Mouse (Mus musculus) common myeloid progenitor, adult 5-6 weeks (primary cell): ENCODE results near the gene Olfr483. TPM values are rescaled to one million over a fixed set of nuclear protein-coding genes. Genes with fewer than 3 reads are reported as not detected.

Experiments
- ATAC-seq: replicated peaks from 2 replicates; pipeline ENCODE4 v1.8.0; 2016; ENCODE audit warnings: low read depth, mild to moderate bottlenecking, moderate TSS enrichment, inconsistent platforms; ENCODE audit not compliant: poor library complexity, severe bottlenecking
- total RNA-seq: library from RNA; stranded (forward); fragments of 200-1000, 187-1606 nt; gene quantifications from 2 replicates; pipeline ENCODE4 v1.2.3, GENCODE M21; 2017

The Olfr483 gene
- not detected in 2 replicates for total RNA-seq

DNA sequence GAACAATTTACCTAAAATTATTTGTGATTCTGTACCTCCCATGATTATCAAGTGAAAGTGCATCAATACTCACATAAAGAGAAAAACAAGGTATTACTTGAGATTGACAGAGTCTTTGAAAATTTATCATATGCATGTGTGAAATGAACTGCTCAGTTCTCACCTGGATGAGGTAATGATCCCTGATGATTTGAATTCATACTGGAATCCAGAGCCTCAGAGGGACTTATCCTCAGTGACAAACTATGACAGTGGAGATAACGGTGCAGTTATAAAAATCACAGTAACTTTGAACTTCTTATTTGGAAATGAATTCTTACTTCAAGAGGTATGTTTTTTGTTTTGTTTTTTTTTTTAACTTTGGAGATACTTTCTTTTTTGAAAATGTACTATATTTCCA is at the start of gene Olfr483:
TSS of gene Olfr483 (plus strand) at position 301 of the 400 bp plus-strand sequence.
- ATAC-seq: no peak

- ATAC-seq: no peak
Observed at GRCm38 (mm10) chr7:108067246-108067645, 33.4 kb upstream of the Olfr483 start, which contains the start of gene Olfr480. Gene Olfr480, minus strand, starts transcription at chr7:108067346.

- ATAC-seq: no peak
Observed at GRCm38 (mm10) chr7:108079555-108079954, 21.1 kb upstream of the Olfr483 start, which contains the start of gene Olfr481. Gene Olfr481, plus strand, starts transcription at chr7:108079855.

GRCm38 (mm10) chr7:108097486-108097885 is 3.2 kb upstream of the Olfr483 start, which contains the start of gene Olfr482:
Gene Olfr482, minus strand, starts transcription at chr7:108097586.
- ATAC-seq: no peak

GRCm38 (mm10) chr7:108120681-108121080 is 20.0 kb downstream of the Olfr483 start:
- no peak for ATAC-seq

DNA sequence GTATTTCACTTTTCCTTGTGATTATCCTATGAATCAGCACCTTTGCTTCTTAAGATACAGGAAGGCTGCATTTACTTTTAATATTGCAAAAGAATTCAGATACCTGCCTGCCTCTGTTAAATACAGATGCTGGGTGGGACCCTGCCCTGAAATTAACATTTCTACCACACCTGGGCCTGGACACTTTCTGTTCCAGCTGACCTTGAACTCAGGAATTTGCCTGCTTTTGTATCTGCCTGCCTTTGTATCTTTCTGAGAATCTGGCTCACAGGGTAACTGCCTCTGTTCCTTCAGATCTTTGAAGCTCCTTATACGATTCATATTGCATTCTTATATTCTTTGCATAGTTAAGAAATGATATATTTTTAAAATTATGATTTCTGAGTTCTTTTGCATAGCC is 20.8 kb downstream of the Olfr483 start:
- ATAC-seq: no peak

GRCm38 (mm10) chr7:108127349-108127748 is 26.7 kb downstream of the Olfr483 start, which contains the start of gene Olfr484:
Gene Olfr484, minus strand, starts transcription at chr7:108127449.
- ATAC-seq: no peak

Other genes starting within 250 kb of the Olfr483 start
- gene Olfr472, start 202.9 kb upstream of the Olfr483 start, total RNA-seq: not detected in 2 replicates
- not detected in 2 replicates for gene Olfr473, start 170.4 kb upstream of the Olfr483 start, total RNA-seq
- gene Olfr474, start 146.2 kb upstream of the Olfr483 start, total RNA-seq: not detected in 2 replicates
- gene Olfr476, start 136.0 kb upstream of the Olfr483 start, total RNA-seq: not detected in 2 replicates
- gene Olfr477, start 114.2 kb upstream of the Olfr483 start, total RNA-seq: not detected in 2 replicates
- not detected in 2 replicates for gene Olfr478, start 66.9 kb upstream of the Olfr483 start, total RNA-seq
- gene Olfr479, start 50.2 kb upstream of the Olfr483 start, total RNA-seq: not detected in 2 replicates
- not detected in 2 replicates for gene Olfr480, start 33.5 kb upstream of the Olfr483 start, total RNA-seq
- gene Olfr481, start 21.0 kb upstream of the Olfr483 start, total RNA-seq: not detected in 2 replicates
- gene Olfr482, start 3.3 kb upstream of the Olfr483 start, total RNA-seq: 0.09 and 0.15 TPM in 2 replicates
- gene Olfr484, start 26.6 kb downstream of the Olfr483 start, total RNA-seq: not detected in 2 replicates
- not detected in 2 replicates for gene Olfr485, start 59.0 kb downstream of the Olfr483 start, total RNA-seq
- not detected in 2 replicates for gene Olfr486, start 71.9 kb downstream of the Olfr483 start, total RNA-seq
- gene Olfr487, start 113.8 kb downstream of the Olfr483 start, total RNA-seq: not detected in 2 replicates
- gene Olfr488, start 157.5 kb downstream of the Olfr483 start, total RNA-seq: not detected in 2 replicates
- gene Olfr490, start 188.1 kb downstream of the Olfr483 start, total RNA-seq: not detected in 2 replicates
- not detected in 2 replicates for gene Olfr491, start 212.6 kb downstream of the Olfr483 start, total RNA-seq
- gene Olfr492, start 222.8 kb downstream of the Olfr483 start, total RNA-seq: not detected in 2 replicates
- gene Olfr493, start 246.1 kb downstream of the Olfr483 start, total RNA-seq: not detected in 2 replicates